Mouse (Mus musculus) adrenal gland, postnatal 14 days (tissue): ENCODE measurements around the gene Olah. TPM values are rescaled to one million over a fixed set of nuclear protein-coding genes. Genes with fewer than 3 reads are reported as not detected.

ENCODE experiments used
- DNase-seq: peaks from one replicate; pipeline ENCODE4 v3.0.0; 2021; ENCODE audit warnings: mixed read lengths
- total RNA-seq: library from RNA; stranded (reverse); gene quantifications from 2 replicates; pipeline ENCODE4 v1.2.3, GENCODE M21; 2021

Gene Olah
- total RNA-seq, 1 experiment from 2014 or later: not detected

GRCm38 (mm10) chr2:3353160-3353559 lies 43.9 kb downstream of the Olah start:
- DNase-seq: no peak

- peak; percentile 25 for DNase-seq
Measured at GRCm38 (mm10) chr2:3348919-3349318, 48.1 kb downstream of the Olah start.

- no peak for DNase-seq
Measured at GRCm38 (mm10) chr2:3348422-3348821, 48.6 kb downstream of the Olah start.

GRCm38 (mm10) chr2:3335611-3336301 lies 61.3 kb downstream of the Olah start, which contains the start of gene Acbd7:
Gene Acbd7 (plus strand): TSS chr2:3336168.
- DNase-seq: peak; percentile 84

- DNase-seq: no peak
Measured at GRCm38 (mm10) chr2:3333761-3334160, 63.2 kb downstream of the Olah start.

- DNase-seq: peak; percentile 98
Measured at GRCm38 (mm10) chr2:3332484-3333242, 64.3 kb downstream of the Olah start, which contains the start of gene Rpp38. Gene Rpp38 (minus strand): TSS chr2:3332643.

- DNase-seq: no peak
Measured at GRCm38 (mm10) chr2:3332056-3332455, 65.0 kb downstream of the Olah start.

GRCm38 (mm10) chr2:3331071-3331703 lies 65.8 kb downstream of the Olah start:
- no peak for DNase-seq

GRCm38 (mm10) chr2:3327351-3327750 lies 69.7 kb downstream of the Olah start:
- DNase-seq: peak; percentile 83

- peak; percentile 12 for DNase-seq
Measured at GRCm38 (mm10) chr2:3326547-3326946, 70.5 kb downstream of the Olah start.

- DNase-seq: no peak
Measured at GRCm38 (mm10) chr2:3324381-3325130, 72.5 kb downstream of the Olah start.

GRCm38 (mm10) chr2:3323132-3323531 lies 73.9 kb downstream of the Olah start:
- DNase-seq: no peak

- DNase-seq: peak; percentile 82
Measured at GRCm38 (mm10) chr2:3305426-3306025, 91.5 kb downstream of the Olah start.

GRCm38 (mm10) chr2:3295826-3296225 lies 101.2 kb downstream of the Olah start:
- DNase-seq: no peak

- no peak for DNase-seq
Measured at GRCm38 (mm10) chr2:3292170-3292569, 104.8 kb downstream of the Olah start.

Other genes starting within 250 kb of the Olah start
- gene Nmt2, start 113.0 kb downstream of the Olah start, total RNA-seq: 49.7 and 51.5 TPM in 2 replicates
- gene Rpp38, start 64.6 kb downstream of the Olah start, total RNA-seq: 12.7 and 13.7 TPM in 2 replicates
- not detected in 2 replicates for gene Acbd7, start 61.0 kb downstream of the Olah start, total RNA-seq
- not detected in 2 replicates for gene Meig1, start 25.4 kb upstream of the Olah start, total RNA-seq
- gene Dclre1c, start 26.9 kb upstream of the Olah start, total RNA-seq: 6.7 and 7.2 TPM in 2 replicates
- gene Suv39h2, start 77.8 kb upstream of the Olah start, total RNA-seq: 2.3 and 2.9 TPM in 2 replicates
- 2.8 and 3.6 TPM in 2 replicates for gene Gm45902, start 115.6 kb upstream of the Olah start, total RNA-seq
- 42.6 and 45.0 TPM in 2 replicates for gene Hspa14, start 115.6 kb upstream of the Olah start, total RNA-seq
- 2.2 and 2.4 TPM in 2 replicates for gene Cdnf, start 115.8 kb upstream of the Olah start, total RNA-seq
- 23.4 and 32.4 TPM in 2 replicates for gene Fam107b, start 173.3 kb upstream of the Olah start, total RNA-seq